Mouse (Mus musculus) spleen, postnatal 36 days (tissue): ENCODE data around the gene Galnt12.
"Not testable (repeated sequence)": the region's sequence is repeated elsewhere in the genome, so short reads cannot be mapped to it uniquely, and the experiment has no call there.

Source experiments
- DNase-seq, 2 experiments: peaks; one replicate each; pipeline ENCODE4 v3.0.0; 2022; ENCODE audit warnings: low spot score in 2 of 2, mixed read lengths in 1 of 2

The Galnt12 gene

DNA sequence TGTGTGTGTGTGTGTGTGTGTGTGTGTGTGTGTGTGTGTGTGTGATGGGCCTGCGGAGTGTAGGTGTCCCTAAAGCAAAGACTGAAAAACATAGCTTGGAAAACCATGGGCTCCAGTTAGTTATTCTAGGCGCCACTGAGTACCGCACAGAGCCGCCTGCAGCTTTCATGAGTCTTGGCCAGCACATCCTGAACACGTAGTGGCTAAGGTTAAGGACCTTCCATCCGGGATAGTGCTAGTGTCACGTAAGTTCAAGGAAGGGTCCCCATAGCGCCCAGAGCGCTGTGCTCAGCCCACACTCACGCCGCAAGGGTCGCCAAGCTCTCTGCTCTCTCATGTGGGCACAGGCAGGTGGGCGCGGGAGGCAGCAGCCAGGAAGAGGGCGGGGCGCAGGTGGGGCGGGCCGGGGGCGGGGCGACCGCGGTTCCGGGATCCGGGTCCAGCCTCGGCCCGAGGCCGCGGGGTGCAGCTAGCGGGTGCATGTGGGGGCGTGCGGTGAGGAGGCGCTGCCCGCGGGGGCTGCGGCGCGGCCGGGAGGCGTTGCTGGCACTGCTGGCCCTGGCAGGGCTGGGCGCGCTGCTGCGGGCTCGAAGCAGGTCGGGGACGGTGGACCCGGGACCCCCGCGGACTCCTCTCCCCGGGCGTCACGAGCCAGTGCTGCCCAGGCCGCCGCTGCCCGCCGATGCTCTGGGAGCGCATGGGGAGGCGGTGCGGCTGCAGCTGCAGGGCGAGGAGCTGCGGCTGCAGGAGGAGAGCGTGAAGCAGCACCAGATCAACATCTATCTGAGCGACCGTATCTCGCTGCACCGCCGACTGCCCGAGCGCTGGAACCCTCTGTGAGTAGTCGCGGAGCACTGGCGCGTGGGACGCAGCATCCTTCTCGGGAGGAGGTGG lies at the start of gene Galnt12:
Gene Galnt12, plus strand, starts transcription at position 417 of the 894 bp plus-strand sequence.
- peak; percentile 29 to 38 for DNase-seq

DNA sequence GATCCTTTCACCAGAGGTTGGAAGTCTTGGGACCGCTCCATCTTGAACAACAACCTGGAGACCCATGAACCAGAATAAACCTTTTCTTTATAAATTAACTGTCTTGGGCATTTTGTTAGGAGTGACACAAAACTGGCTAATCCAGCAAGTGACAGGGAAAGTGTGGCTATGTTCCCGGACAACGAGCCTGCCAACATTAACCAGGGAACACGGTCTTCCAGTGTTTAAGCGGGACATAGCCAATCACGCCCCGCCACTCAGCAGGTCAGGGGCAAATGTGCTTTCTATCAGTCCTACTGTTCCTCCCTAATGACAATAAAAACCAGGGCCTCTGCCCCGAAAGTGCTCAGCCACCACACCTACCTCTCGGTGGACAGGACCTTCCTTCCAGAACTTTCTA lies 47.8 kb upstream of the Galnt12 start:
- no peak for DNase-seq

DNA sequence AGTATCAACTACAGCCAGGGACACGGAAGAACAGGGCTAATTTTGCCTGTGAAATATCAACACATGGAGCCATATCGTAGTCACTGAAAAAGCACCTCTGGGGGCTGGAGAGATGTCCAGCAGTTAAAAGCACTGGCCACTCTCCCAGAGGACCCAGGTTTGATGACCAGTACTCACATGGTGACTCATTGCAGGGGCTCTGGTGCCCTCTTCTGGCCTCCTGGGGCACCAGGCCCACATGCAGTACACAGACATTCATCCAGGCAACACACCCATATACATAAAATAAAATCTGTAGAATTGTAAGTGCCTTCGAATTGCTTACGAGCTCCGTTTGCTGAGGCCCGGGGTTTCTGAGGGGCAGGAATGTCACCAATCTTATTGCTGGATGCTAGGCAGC lies 44.7 kb upstream of the Galnt12 start:
- no peak for DNase-seq

DNA sequence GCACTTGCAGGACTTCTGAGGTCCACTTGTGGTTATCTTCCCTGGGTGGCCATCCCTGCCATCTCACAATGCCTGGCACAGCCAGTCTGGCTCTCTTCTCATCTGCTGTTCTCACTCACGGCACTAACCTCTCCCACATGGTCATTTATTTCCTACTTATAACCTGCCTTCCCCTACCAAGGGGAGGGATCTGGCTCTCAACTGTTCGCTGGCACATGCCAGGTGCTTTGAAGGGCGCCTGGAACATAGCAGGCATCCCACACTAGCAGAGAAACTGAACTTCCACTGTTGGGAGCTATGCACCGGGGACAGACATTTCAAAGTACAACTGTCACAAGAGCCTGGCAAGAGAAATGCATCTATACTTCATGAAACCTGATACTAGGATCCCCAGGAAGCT lies 43.9 kb upstream of the Galnt12 start:
- DNase-seq = no peak

DNA sequence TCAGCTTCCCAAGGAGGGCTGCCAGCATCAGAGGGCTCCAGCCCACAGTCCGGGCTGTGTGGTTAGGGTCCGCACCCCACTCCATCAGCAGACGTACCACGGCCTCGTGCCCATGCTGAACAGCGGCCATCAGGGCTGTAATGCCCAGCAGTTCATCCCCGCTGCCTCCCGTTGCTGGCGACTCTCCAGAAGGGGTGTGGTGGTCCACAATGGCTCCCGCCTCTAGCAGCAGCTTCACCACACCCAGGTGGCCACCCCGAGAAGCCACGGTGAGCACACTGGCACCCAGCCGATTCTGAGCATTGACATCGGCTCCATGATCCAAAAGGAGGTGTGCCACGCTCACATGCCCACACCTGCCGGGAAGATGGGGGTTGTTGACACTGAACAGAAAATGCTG lies 42.5 kb upstream of the Galnt12 start:
- no peak for DNase-seq

GRCm38 (mm10) chr4:47050167-47050566 lies 41.5 kb upstream of the Galnt12 start:
- DNase-seq = peak; percentile 29 to 41

- no peak for DNase-seq
Measured at GRCm38 (mm10) chr4:47050642-47051381, 40.9 kb upstream of the Galnt12 start.

GRCm38 (mm10) chr4:47051905-47052304 lies 39.8 kb upstream of the Galnt12 start:
- DNase-seq = no peak

GRCm38 (mm10) chr4:47055170-47055569 lies 36.5 kb upstream of the Galnt12 start:
- DNase-seq = not testable (repeated sequence)

GRCm38 (mm10) chr4:47055570-47056080 lies 36.1 kb upstream of the Galnt12 start:
- no peak for DNase-seq

DNA sequence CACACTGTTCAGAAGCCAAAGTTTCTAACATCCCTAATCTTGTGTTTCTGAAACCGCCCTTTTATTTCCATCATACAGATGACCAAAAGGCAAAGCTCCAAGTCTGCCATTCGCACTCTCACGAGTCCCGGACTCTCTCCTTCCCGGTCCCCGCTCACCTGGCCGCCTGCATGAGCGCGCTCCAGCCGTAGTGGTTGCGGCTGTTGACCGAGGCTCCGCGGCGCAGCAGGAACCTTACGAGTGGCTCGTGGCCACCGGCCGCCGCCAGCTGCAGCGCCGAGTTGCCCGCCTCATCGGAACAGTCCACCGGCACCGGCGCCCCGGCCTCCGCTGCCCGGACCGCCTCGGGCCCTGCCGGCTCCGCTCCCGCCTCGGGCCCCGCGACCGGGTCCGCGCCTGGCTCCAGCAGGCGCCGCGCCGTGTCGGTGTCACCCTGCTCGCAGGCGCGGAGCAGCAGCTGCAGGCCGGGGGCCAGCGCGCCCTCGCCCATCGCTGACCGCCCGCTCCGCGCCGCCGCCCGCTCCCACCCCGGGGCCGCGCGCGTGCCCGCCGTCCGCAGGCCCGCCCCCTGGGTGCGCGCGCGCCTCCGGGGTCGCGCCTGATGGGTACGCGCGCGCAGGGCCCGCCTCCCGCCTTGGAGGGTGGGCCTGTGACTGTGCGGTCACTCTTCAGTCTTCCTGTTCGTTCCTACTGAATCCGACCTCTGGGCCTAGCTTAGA lies 34.8 kb upstream of the Galnt12 start, which contains the start of gene Anks6:
Gene Anks6, minus strand, starts transcription at position 637 of the 719 bp plus-strand sequence.
- DNase-seq = peak in 1 of 2 experiments; percentile 17

- no peak for DNase-seq
Measured at GRCm38 (mm10) chr4:47057510-47058325, 34.0 kb upstream of the Galnt12 start.

DNA sequence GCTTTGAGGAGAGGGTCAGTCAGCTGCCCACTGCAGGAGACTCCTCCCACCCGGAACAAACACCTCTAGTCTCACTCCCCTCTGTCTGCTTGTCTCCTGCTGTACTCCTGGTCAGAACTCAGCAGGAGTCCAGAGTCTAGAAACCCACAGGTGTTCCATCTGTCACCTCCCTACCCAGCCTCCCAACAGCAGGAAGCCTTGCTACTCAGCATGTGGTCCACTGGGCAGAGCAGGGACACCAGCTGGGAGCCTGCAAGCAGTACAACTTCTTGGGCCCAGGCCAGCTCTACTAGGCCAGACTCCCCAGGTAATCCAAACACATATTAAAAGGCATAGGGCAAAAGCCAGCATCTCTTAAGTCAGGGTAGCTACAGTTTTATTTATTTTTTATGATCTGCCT lies 30.8 kb upstream of the Galnt12 start:
- DNase-seq = no peak

DNA sequence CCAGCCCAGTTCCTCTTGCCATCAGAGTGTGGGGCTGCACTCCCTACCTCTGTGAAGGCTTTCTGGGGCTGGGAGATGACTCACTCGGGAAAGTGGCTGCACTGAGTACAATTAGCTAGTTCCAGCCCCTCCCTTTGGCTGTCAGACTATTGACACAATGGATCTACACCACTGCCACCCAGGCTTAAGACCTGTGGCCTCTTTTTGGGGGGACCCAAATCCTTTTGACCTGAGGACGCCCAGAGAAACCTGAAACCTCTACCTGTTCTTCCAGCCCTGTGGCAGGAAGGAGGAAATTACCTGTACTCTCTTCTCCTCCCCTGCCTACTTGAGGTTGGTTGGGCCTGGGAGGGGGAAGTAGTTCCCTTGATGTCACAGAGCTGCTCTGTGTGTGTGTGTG lies 16.7 kb upstream of the Galnt12 start:
- no peak for DNase-seq

GRCm38 (mm10) chr4:47079997-47080646 lies 11.6 kb upstream of the Galnt12 start:
- DNase-seq = no peak

GRCm38 (mm10) chr4:47080647-47081010 lies 11.1 kb upstream of the Galnt12 start:
- DNase-seq = no peak

DNA sequence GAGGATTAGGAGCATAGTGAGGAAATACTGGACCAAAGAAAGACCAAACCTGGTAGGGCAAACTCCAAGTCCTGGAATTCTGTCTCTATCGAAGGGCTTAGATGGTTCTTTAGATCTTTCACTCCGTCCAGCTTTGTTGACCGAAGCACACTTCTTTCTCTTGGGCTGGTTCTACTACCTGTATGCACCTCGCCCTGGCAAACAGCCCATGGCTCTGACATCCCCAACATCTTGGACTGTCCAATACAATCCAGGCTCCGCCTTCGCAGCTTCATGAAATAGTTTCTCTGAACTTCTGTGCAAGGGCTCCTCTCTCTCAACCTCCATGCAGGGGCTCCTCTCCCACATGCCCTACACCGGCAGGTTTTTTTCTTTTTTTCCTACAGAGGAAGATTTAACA lies 7.9 kb upstream of the Galnt12 start:
- no peak for DNase-seq

DNA sequence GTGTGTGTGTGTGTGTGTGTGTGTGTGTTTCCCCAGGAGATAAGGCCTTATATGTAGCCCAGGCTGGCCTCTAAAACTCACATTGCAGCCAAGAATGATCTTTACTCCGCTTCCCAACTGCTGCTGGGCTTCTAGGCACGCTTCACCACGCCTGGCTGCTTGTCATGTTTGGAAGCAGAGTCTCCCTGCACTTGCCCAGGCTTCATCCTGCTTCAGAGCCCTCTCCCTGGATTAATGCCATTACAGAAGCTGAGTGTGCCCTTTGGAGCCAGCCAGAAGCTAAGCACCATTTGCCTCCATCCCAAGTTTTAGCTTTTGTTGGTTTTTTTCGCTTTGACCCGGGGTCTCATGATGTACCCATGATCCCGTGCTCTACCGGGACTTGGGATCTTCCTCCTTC lies 3.0 kb upstream of the Galnt12 start:
- no peak for DNase-seq

DNA sequence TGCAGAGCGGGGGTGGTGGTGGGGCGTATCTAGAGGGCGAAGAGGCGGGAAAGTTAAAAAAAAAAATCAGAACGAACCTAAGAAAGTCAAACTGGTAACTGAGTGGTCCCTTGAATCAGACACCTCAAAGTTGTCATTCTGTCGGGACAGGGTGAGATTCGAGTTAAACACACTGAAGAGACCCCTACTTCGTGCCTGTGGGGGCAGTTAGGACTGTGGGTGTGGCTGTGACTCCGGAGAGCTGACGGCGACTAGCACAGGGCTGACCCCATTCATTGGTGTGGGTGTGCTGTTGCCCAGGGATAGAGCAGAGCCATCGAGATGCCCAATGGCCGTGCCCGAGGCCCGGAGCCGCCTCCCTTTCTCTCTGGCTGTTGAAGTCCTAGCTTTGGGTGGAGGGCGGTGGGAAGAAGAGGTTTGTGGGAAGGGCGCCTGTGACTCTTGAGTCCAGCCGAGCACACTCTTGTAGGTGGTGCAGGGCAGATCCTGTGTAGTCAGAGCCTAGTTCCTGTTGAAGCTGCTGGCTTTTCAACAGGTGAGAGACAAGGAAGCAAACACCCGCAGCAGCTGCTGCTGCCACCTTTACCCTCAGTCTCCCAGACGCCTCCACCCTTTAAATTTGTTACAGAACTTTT lies 795 bp downstream of the Galnt12 start:
- no peak for DNase-seq

GRCm38 (mm10) chr4:47093161-47093560 lies 1.5 kb downstream of the Galnt12 start:
- DNase-seq = no peak
